8 mouse cellular contexts compared by ENCODE assay signal in the genomic region with DNA sequence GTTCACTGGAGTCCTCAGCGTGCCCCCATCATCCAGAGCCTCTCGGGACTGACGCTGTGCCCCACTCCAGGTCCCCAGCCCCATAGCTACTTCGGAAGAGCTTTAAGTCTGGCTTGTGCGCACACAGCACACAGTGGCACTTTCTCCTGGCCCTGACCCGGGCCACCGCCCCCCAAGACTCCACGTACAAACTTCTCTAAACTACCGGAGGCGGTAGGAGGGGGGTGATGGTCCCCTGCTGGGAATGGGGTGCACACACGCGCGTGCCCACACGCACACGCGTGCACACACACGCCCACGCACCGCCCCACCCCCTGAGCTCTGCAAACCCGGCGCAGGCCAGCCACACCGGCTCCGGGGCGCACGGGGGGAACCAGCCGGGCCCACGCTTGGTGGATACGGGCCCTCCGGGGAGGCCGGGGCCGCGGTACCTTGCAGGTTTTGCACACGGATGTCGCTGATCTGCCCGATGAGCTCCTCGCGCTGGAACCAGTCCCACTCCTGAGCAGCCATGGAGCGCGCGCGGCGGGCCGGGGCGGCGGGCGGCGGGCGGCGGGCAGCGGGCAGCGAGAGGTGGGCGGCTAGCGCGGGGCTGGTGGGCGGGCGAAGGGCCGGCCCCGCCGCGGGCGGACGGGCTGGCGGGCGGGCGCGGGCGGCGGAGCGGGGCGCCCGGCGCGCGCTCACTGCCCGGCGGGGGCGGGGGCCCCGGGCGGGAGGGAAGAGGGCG. TPM values are rescaled to one million over a fixed set of nuclear protein-coding genes. Genes with fewer than 3 reads are reported as not detected.
DNase-seq lines count a peak whose midpoint lies in the region; ATAC-seq lines count a peak whose summit lies in the region.

A gene (minus strand): TSS at position 638 of the 727 bp plus-strand sequence.

- H3K27ac ChIP-seq in intestine, embryonic 16.5 days (ENCODE audit: low read length) = peak within 1 kb of the TSS; percentile 74
- peak within 1 kb of the TSS; percentile 91 for H3K27ac ChIP-seq in limb, embryonic 10.5 days
- peak within 1 kb of the TSS; percentile 47 for H3K27ac ChIP-seq in midbrain, embryonic 16.5 days (ENCODE audit: low read length)

- H3K9me3 ChIP-seq in intestine, embryonic 16.5 days (ENCODE audit: control insufficient read depth, low read length) = no peaks in the 10 kb centered on the region
- no peaks in the 10 kb centered on the region; the same call in 1 of the 2 replicates for H3K9me3 ChIP-seq in limb, embryonic 10.5 days (replicated peaks)
- 0 out of 2 replicates have a peak, but pooled peaks cover 2% of the 10 kb centered on the region for H3K9me3 ChIP-seq in midbrain, embryonic 16.5 days (replicated peaks; ENCODE audit: control insufficient read depth, low read length, poor library complexity, severe bottlenecking)

- H3K27me3 ChIP-seq in intestine, embryonic 16.5 days (replicated peaks; ENCODE audit: control insufficient read depth, insufficient read depth, low read length) = no peaks in the 10 kb centered on the region
- H3K27me3 ChIP-seq in limb, embryonic 10.5 days (ENCODE audit: low read depth, poor library complexity, severe bottlenecking) = 0 out of 2 replicates have a peak, but pooled peaks cover 3% of the 10 kb centered on the region
- no peaks in the 10 kb centered on the region for H3K27me3 ChIP-seq in midbrain, embryonic 16.5 days (ENCODE audit: control insufficient read depth, insufficient read depth, low read depth, low read length)

- DNase-seq in gastrocnemius, adult 18-20 months (ENCODE audit: low spot score) = peak; percentile 13
- DNase-seq in gastrocnemius, postnatal 25 days = no peak
- DNase-seq in adrenal gland, postnatal 36 days = peak; percentile 26 to 50
- DNase-seq in frontal cortex, postnatal 14 days (ENCODE audit: low spot score in 2 of 2) = peak; percentile 30 to 51
- DNase-seq in limb, embryonic 10.5 days (ENCODE audit: low spot score) = peak; percentile 70
- no peak for DNase-seq in ovary, postnatal 10 days (ENCODE audit: low spot score)

- H3K36me3 ChIP-seq in intestine, embryonic 16.5 days (ENCODE audit: control insufficient read depth, insufficient read depth, low read length) = no peaks in the 10 kb centered on the region
- peaks cover 2% of the 10 kb centered on the region; the same call in 1 of the 2 replicates for H3K36me3 ChIP-seq in limb, embryonic 10.5 days
- no peaks in the 10 kb centered on the region for H3K36me3 ChIP-seq in midbrain, embryonic 16.5 days (ENCODE audit: control insufficient read depth, insufficient read depth, low read length)

- WGBS in intestine, embryonic 16.5 days = 0% methylated on average over 49 of the region's 80 CpGs
- 5% methylated on average over 61 of the region's 80 CpGs for WGBS in limb, embryonic 10.5 days
- under 1% methylated on average over 35 of the region's 80 CpGs for WGBS in midbrain, embryonic 16.5 days

- peaks cover 6% of the 10 kb centered on the region; the same call in 1 of the 2 replicates for H3K4me1 ChIP-seq in intestine, embryonic 16.5 days (ENCODE audit: control insufficient read depth, insufficient read depth, low read length)
- H3K4me1 ChIP-seq in limb, embryonic 10.5 days = peaks cover 38% of the 10 kb centered on the region
- peaks cover 11% of the 10 kb centered on the region for H3K4me1 ChIP-seq in midbrain, embryonic 16.5 days (ENCODE audit: control insufficient read depth, insufficient read depth, low read length)

- peak within 1 kb of the TSS; percentile 84 for H3K4me3 ChIP-seq in intestine, embryonic 16.5 days (ENCODE audit: low read length)
- peak within 1 kb of the TSS; percentile 69 for H3K4me3 ChIP-seq in limb, embryonic 10.5 days
- peak within 1 kb of the TSS; percentile 74 for H3K4me3 ChIP-seq in midbrain, embryonic 16.5 days (ENCODE audit: low read depth, low read length)

- ATAC-seq in intestine, embryonic 16.5 days = peak; percentile 43
- peak; percentile 70 for ATAC-seq in midbrain, embryonic 16.5 days

- H3K4me2 ChIP-seq in intestine, embryonic 16.5 days (ENCODE audit: low read depth, low read length) = peak within 1 kb of the TSS; percentile 96
- peak within 1 kb of the TSS; percentile 85 for H3K4me2 ChIP-seq in midbrain, embryonic 16.5 days (ENCODE audit: low read length)

- H3K9ac ChIP-seq in intestine, embryonic 16.5 days (ENCODE audit: low read depth, low read length) = peak within 1 kb of the TSS; percentile 93
- H3K9ac ChIP-seq in midbrain, embryonic 16.5 days (ENCODE audit: low read depth, low read length) = peak within 1 kb of the TSS; percentile 88

RNA-seq across cellular contexts. Expression of the gene that starts here (rescaled TPM):
- 1 to 10 TPM; 1.6 to 2.4 TPM for total RNA-seq in gastrocnemius, adult 18-20 months (2021)
- total RNA-seq in gastrocnemius, postnatal 25 days (2021) = 1 to 10 TPM; 2.6 to 4.2 TPM
- total RNA-seq in adrenal gland, postnatal 36 days (2021) = 10 to 100 TPM in 1 of 2 experiments, 1 to 10 TPM in 1; 7.9 to 13.2 TPM
- polyA plus RNA-seq in intestine, embryonic 16.5 days (2015; fragmentation: Nextera tagmentation; extraction: Ambion mirVana) = 2.9 and 3.0 TPM in 2 replicates
- polyA plus RNA-seq in limb, embryonic 10.5 days (2016; fragmentation: Nextera tagmentation; extraction: Ambion mirVana) = 2.0 and 3.0 TPM in 2 replicates
- polyA plus RNA-seq in midbrain, embryonic 16.5 days (2015; fragmentation: Nextera tagmentation; extraction: Ambion mirVana) = 0.97 and 1.7 TPM in 2 replicates

Comparison
In these comparisons a context has a peak if more than half of its experiments do, and no peak if none do; other contexts are left out.
1. DNase-seq: peak in gastrocnemius, adult 18-20 months (single experiment), adrenal gland, postnatal 36 days (2 of 2), frontal cortex, postnatal 14 days (2 of 2) and limb, embryonic 10.5 days (single experiment); none in gastrocnemius, postnatal 25 days (single experiment) and ovary, postnatal 10 days (single experiment).
2. Peak in every context shown above with its lines, with median percentiles within 50 percentile points of each other: H3K27ac ChIP-seq and H3K4me3 ChIP-seq.